Mouse (Mus musculus) ovary, postnatal 14 days (tissue): ENCODE measurements around the gene Scnn1a.

ENCODE experiments used
- DNase-seq: peaks from one replicate; pipeline ENCODE4 v3.0.0; 2022; ENCODE audit warnings: low spot score

Scnn1a gene

DNA sequence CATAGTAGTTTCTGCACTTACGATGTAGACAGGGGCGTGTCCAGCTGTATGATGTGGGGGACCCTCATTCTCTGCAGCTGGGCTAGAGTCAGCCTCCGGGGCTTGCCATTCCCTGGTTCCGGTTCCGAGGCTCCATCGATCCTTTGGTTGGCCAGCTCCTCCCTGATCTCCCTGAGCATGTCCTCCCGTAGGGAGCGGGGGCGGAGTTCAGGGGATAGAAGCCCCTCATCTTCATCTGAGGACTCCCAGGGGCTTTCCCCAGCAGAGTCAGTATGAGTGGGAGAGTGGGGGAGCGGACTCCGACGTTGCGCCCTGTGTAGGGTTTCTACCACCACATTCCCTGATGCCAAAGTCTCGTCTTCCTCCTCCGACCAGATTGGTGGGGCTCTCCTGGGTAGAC, 42.6 kb downstream of the Scnn1a start:
- DNase-seq, result no peak

DNA sequence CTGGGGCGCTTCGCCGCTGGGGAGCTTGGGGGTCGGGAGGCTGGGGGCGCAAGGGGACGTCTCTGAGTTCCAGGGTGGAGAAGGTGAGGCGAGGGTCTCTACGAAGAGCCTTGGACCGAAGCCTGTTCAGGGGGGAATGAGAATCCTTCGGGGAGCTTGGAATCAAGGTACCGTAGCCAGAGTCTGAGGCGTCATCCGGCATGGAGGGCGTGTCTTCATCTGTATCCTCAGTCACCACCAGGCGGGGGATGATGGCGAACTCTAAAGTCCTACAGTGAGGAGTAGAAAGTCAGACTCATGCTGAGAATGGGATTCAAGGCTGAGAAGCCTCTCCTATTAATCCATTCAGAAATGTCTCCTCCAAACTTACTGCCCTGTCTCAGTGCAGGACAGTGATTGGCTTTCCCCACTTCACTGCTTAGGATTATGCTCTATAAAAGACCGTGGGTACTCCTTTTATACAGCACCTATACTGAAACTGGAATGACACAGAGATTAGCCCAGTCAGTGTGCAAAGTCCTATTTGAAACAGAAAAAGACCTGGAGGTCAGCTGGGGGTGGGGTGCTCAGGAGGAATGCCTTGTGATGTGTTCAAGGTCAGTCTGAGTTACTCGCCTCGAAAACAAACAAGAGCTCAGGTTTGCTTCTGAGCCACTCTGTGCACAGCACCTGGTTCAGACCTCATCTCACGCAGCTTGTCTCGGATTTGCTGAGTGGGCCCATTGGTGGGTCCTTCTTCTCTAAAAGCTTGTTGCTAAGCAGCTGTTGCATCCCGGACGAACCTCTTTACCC, 43.2 kb downstream of the Scnn1a start:
- DNase-seq, result no peak

DNA sequence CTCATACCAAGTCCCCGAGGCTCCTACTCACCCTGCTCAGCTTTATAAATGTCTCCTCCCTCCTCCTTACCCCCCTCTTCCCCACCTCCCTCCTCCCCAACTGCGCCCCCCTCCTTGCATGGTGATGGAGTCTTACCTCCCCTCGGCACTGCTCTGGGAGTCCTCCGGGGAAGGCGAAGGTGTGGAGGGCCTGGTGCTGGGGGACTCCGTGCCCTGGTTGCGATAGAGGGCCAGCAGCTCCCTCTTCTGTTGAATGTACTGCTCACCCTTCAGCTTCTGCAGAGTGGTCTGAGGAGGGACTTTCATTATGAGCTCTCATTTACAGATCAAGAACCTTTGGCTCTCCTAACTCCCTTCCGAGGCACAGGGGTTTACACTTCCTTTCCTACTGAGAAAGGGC, 44.0 kb downstream of the Scnn1a start:
- no peak for DNase-seq

DNA sequence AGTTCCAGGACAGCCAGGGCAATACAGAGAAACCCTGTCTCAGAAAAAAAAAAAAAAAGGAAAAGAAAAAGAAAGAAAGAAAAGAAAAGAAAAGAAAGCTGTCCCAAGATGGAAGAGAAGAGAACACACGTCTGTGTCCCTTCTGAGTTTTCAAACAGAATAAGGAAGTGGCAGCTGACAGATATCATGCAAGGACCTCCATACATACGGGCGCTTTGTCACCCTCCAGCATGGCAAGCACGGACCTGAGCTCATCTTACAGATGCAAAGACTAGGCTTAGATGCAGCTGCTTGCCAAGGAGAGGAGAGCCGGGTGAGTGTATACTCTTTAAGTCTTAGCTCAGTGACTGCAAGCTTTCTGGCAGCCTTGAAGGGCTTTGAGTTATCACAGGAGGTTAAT, 45.1 kb downstream of the Scnn1a start:
- DNase-seq, result no peak

DNA sequence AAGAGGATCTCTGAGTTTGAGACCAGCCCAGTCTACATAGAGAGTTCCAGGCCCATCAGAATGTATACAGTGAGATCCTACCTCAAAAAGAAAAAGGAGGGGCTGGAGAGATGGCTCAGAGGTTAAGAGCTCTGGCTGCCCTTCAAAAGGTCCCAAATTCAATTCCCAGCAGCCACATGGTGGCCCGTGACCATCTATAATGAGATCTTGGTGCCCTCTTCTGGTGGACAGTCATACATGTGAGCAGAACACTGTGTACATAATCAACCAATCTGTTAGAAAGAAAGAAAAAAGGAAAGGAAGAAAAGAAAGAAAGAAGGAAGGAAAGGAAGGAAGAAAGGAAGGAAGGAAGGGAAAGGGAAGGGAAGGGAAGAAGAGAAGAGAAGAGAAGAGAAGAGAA, 45.7 kb downstream of the Scnn1a start:
- no peak for DNase-seq

DNA sequence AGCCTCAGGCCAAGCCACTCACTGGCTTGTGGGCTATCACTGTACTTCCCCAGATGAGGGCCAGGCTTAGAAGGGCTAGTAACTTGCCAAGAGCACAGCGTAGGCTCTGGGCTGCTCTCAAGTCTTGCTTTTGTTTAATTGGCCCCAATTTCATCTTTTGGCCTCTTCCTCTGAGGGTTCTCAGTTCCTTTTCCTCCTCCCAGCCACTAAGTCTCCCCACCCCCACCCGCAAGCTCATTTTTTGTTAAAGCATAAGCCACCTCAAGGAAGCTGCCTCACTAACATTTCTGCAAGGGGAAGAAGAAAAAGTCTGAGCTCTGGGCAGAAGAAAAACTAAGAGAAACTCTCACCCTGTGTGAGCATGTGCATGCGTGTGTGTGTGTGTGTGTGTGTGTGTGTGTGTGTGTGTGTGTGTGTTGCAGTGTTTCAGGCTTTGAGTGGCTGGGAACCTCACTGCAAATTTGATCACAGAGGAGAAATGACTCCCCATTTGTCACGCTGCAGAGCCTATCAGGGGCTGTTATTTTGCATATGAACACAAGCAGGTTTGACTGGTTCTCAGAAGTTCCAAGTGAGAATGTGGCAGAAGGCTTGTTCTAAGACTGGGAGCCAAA, 47.4 kb downstream of the Scnn1a start:
- no peak for DNase-seq

DNA sequence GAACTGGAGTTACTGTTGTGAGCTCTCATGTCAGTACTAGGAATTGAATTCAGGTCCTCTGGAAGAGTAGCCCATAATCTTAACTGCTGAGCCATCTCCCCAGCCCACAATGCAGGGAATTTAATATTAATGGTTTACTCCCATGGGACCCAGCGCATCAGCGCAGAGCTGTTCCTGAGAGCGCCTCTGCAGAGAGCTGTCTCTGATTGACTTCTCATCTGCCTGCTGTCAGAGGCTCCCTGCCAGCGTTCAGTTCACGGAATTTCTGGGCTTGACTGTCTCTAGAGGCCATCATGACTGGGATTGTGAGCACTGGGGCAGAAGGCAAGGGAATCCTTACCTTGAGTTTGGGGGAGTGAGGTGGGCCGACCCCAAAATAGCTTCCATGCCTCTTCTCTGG, 56.6 kb downstream of the Scnn1a start:
- no peak for DNase-seq

DNA sequence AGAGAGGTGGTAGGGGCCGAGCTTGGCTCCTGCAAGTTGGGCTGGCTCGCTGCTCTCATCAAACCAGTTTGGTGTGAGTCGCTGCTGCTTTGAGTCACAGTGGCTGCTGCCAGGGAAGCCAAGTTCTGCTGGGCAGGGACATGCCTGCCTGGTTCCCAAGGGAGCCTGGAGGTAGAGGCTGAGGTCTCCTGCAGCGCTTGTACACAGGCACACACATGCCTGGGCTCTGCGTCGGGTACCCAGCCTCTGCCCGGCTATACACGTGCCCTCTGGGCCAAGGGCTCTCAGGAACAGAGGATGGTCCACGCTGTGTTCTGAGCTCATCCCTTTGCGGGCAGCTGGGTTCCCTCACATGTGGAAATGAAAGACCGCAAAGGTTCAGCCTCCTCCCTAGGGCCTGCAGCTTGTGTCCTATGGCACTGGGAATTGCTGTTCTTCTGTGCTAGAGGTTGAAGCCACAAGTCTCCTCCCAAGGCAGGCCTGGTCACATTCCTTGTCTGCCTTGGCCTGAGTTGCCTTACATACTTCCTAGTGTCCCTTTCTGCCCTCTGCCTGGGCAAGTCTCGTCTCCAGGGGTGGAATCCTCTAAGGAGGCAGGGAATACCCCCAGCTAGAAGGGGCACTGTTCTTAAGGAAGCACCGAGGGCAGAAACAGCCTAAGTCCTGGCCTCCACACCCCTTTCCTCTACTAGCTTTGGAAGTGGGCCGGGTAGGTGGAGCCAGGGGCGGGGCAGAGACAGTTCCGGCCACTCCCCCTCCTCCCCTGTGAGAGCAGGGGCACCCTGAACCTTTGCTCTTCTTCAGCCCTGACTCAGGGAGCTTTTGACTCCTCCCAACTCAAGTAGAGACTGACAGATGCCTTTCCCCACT, 57.4 kb downstream of the Scnn1a start:
- DNase-seq, result peak; percentile 66

DNA sequence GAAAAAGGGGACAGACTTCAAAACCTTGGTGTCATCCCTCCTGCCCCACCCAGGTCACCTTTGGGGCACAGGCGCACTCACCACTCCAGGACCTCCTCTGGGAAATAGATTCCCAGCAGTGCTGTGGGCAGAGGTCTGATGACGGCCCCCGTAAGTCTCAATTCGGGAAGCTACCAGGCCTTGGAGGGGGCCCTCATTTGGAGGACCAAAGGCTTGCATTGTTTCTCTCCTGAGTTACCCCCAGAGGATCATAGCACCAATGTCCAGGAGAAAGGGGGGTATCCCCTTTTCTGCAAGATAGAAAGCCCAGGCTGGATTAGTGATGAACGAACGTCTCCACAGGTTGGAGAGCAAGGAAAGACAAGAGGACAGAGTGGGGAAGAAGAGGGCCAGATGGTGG, 58.2 kb downstream of the Scnn1a start:
- DNase-seq, result no peak

DNA sequence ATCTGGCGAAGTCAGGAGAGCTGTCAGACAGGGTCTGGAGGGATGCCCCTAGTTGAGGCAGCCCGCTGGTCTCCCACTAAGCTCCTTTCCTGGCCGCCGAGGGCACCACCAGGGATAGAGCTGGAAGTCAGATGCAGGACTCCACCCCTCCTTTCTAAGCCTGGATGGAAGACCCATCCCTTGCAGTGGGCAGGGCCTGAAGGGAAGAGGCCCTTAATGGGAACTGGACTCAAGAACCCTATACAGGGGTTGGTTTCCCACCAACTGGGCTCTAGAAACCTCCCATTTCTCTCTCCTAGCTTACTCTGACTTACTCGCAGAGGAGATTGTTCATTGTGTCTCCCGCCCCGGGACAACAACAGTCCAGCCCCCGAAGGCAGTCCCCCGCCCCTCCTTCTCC, 59.3 kb downstream of the Scnn1a start:
- no peak for DNase-seq

DNA sequence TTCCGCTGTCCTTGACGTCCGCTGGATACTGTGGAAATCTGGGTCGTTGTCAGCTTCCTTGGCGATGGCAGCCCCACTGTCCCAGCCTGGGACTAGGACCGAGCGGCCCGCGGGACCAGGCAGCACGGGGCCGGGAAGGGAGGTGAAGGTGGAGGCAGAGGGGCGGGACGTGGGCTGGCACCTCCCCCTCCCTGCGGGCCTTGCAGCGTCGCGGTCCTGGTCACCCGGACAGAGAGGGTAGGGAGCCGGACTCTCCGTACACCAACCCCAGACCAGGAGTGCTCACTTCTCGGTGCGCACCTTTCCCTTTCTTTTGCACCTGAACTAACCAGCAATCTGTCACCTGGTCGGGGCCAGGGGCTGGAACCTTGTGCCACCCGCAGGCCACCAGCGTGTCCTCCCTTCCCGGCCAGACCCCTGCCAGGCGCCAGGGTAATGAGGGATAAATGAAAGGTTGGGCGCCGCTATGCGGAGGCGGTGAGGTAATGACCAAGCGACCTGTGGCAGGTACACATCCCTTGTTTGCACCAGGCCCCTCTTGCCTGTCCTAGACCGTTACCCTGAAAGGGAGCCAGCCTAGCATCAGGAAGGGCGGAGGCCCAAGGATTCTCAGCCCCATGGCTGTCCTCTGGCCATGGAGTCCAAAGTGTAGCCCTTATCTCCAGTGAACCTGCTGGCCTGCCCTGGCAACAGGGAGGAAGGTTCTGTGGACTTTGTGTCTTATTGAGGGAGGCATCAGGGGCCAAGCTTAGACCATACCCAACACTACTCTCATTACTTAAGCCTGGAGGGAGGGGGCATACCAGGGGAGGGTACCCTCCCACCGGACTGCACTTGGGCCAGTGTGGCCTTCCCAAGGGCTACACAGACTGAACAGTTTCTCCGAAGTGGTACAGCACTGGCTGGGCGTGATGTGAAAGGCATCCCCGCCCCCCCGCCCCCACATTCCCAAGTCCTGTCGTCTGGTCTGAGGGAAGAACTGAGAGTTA, 60.2 kb downstream of the Scnn1a start, which contains the start of gene Plekhg6:
Gene Plekhg6, minus strand, starts transcription at position 422 of the 989 bp plus-strand sequence.
- no peak for DNase-seq

DNA sequence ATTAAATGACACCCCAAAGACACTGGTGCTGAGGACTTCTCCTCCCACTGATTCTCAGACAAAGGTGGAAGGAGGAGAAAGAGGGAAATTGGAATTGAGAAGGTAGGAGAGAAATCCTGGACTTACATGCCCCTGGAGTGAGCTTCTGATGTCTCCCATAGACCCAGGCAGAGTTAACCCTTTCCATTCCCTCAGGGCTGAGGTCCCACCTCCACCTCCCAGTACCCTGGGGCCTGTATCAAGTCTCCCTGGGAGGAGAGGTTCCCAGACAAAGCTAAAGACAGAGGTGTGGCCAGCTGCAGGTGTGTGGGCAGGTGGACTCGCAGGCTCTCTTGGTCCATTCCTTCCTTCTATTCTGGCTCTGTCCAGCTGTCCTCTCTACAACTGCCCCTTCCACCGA, 61.6 kb downstream of the Scnn1a start:
- DNase-seq, result no peak

DNA sequence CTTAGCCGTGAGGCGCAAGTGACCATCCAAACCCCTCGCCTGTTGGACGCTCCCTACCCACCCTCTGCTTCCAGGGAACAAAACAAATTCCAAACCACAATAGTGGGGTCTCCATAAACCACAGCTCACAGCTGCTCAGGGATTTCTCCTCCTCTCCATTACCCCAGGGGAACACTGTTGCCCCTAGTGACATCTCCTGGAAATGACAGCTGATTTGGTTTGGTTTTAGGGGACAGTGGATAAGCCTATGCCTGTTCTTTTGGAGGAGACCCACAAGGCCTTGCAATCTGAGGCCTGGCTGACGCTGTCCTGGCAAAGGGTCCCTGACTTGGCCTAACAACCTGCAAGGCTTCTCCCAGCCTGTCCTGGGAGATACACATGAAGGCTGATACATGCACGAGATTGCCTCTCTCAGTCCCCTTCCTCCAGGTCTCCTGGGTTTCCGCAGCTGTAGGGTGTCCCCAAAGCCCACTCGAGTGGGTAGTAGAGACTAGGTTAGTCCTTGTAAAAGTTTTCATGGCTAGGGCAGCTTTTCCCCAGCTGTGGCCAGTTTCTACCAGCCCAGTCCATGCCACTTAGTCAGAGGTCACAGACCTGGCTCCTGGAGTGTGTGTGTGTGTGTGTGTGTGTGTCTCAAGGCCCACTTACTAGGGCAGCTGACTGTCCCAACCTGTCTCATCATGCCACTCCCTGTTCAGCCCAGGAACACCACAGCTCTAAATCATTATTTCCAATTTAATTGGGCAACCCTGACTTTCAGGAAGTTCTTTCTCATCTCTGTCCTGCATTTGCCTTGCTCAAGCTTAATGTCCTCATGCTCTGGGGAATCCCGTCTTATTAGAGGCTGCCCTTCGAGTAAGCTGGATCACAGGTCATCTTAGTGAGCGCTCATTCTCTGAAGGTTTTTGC, 64.9 kb downstream of the Scnn1a start:
- DNase-seq, result no peak

DNA sequence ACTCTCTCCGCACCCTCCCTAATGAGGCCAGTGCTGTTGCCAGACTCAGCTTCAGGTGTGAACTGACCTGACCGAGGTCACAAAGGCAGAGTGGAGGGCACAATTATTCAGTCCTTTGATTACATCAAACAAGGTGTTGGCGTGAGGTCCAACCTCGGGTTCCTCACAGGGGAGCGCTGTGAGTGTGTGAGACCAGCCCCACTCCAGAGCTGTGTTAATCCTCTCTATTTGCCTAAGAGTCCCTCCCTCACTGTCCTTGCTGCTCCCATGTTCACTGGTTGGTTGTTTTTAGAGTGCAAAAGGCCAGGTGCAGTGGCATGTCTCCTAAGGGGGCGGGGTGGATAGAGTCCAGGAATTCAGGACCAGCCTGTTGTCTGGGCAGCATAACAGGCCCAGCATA, 65.6 kb downstream of the Scnn1a start:
- no peak for DNase-seq

DNA sequence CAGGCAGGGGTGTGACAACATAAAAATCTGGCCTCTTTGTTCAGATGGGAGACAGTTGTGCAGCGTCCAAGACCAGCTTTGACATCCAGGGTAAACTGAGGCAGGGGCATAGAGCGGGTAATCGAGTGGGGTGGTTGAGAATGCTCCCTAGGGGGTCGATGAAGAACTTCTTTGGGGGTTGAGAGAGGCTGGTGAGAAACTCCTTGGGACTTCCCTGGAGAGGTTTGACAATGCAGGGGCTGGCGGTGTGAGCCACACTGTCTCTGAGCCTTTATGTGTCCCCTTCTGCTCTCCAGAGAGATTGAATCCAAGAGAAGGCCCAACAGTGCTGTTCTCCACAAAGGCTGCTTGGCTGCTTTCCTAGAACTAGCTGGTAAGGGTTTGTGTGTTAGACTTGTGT, 69.4 kb downstream of the Scnn1a start:
- no peak for DNase-seq
